Mouse (Mus musculus): ENCODE measurements around the gene Hyal2. TPM values are rescaled to one million over a fixed set of nuclear protein-coding genes. Genes with fewer than 3 reads are reported as not detected.
A peak's percentile ranks its signal among the peaks of the same experiment; 100 is the strongest.

The Hyal2 gene
- total and polyA plus RNA-seq, 3 experiments, result 31.3 to 32.0 TPM; not detected in 1

- Histone ChIP-seq H3K36me3 (ENCODE audit: control insufficient read depth in 1 of 2, insufficient read depth in 2 of 2, low read length in 2 of 2) (peaks cover 2 to 27% of the 10 kb centered on the region in 2 experiments; a peak in 3 of 4 replicates), H3K9ac (ENCODE audit: control insufficient read depth, low read depth, low read length, poor library complexity, severe bottlenecking) (peak overlapping the region; percentile 67), H3K4me3 (ENCODE audit: control insufficient read depth in 1 of 2, insufficient read depth in 1 of 2, low read depth in 2 of 2, low read length in 2 of 2) (peak overlapping the region; percentile 47 to 55), H3K27me3 (ENCODE audit: control insufficient read depth in 1 of 2, insufficient read depth in 2 of 2, low read length in 2 of 2) (no peaks in the 10 kb centered on the region), H3K9me3 (replicated peaks; ENCODE audit: insufficient read depth, low read length) (no peaks in the 10 kb centered on the region), H3K79me2 (ENCODE audit: control insufficient read depth, insufficient read depth, low read length, poor library complexity) (peaks cover 30% of the 10 kb centered on the region), H3K4me1 (ENCODE audit: control insufficient read depth in 1 of 2, insufficient read depth in 2 of 2, low read length in 2 of 2) (peaks cover 10 to 33% of the 10 kb centered on the region in 2 experiments), H3K27ac (ENCODE audit: control insufficient read depth, low read depth, low read length) (peak overlapping the region; percentile 11; the same call in 1 of the 2 replicates)
- peak; percentile 74 for DNase-seq (ENCODE audit: low read depth, low spot score)
- TF ChIP-seq SIN3A (IDR thresholded peaks at IDR 0.05; ENCODE audit: low read length) (peak; percentile 42; the same call in 1 of the 2 replicates), ELF1 (IDR thresholded peaks at IDR 0.05; ENCODE audit: low read depth, low read length) (no peak), MAX (IDR thresholded peaks at IDR 0.05; ENCODE audit: low read length) (no peak), ZC3H11A (IDR thresholded peaks at IDR 0.05; ENCODE audit: low read depth, low read length) (no peak), HCFC1 (IDR thresholded peaks at IDR 0.05; ENCODE audit: low read depth, low read length) (no peak; the same call in 1 of the 2 replicates), CHD2 (IDR thresholded peaks at IDR 0.05; ENCODE audit: low read length) (no peak), CHD1 (IDR thresholded peaks at IDR 0.05; ENCODE audit: low read depth, low read length) (no peak), MAFK (IDR thresholded peaks at IDR 0.05; ENCODE audit: borderline replicate concordance, low read depth, low read length) (no peak), POLR2AphosphoS5 (IDR thresholded peaks at IDR 0.05; ENCODE audit: borderline replicate concordance, low read depth, low read length) (no peak), EP300 (IDR thresholded peaks at IDR 0.05; ENCODE audit: low read depth in 1 of 2, low read length in 2 of 2) (peak in 1 of 2 experiments; percentile 27; a peak in 1 of 4 replicates), POLR2AphosphoS2 (IDR thresholded peaks at IDR 0.05; ENCODE audit: low read length) (no peak), POLR2A (IDR thresholded peaks at IDR 0.05; ENCODE audit: control insufficient read depth in 1 of 2, insufficient read depth in 1 of 2, low read depth in 1 of 2, low read length in 2 of 2, poor library complexity in 1 of 2) (peak in 1 of 2 experiments; percentile 28; a peak in 1 of 4 replicates), CTCF (IDR thresholded peaks at IDR 0.05 in 2 of 3, conservative IDR thresholded peaks at IDR 0.05 in 1 of 3; ENCODE audit: control insufficient read depth in 1 of 3, insufficient read depth in 1 of 3, low read depth in 2 of 3, low read length in 3 of 3, poor library complexity in 1 of 3, severe bottlenecking in 1 of 3) (no peak), TAL1 (IDR thresholded peaks at IDR 0.05; ENCODE audit: low read length) (no peak), ZNF384 (IDR thresholded peaks at IDR 0.05; ENCODE audit: low read depth, low read length) (no peak), USF1 (IDR thresholded peaks at IDR 0.05; ENCODE audit: low read depth, low read length) (no peak), SMC3 (IDR thresholded peaks at IDR 0.05; ENCODE audit: low read depth, low read length) (no peak), ETS1 (IDR thresholded peaks at IDR 0.05; ENCODE audit: low read depth, low read length) (no peak), MXI1 (IDR thresholded peaks at IDR 0.05; ENCODE audit: low read depth, low read length) (peak; percentile 65), NELFE (IDR thresholded peaks at IDR 0.05; ENCODE audit: low read depth, low read length) (peak; percentile 37), MAZ (IDR thresholded peaks at IDR 0.05; ENCODE audit: low read depth, low read length) (no peak), USF2 (IDR thresholded peaks at IDR 0.05; ENCODE audit: borderline replicate concordance in 1 of 2, insufficient read depth in 1 of 2, low read depth in 1 of 2, low read length in 2 of 2) (no peak), BHLHE40 (IDR thresholded peaks at IDR 0.05; ENCODE audit: borderline replicate concordance, low read depth, low read length) (no peak), TBP (IDR thresholded peaks at IDR 0.05; ENCODE audit: low read depth, low read length) (no peak)
Measured at GRCm38 (mm10) chr9:107551890-107552355, 15.8 kb upstream of the Hyal2 start.

Data from MEL (cell line).